Mouse (Mus musculus) right cerebral cortex, postnatal 14 days (tissue): ENCODE data around the gene Urod.

ENCODE experiments used
- DNase-seq: peaks from one replicate; pipeline ENCODE4 v3.0.0; 2022

The Urod gene

GRCm38 (mm10) chr4:116995131-116995797 is 1.1 kb upstream of the Urod start, which contains the start of gene Hectd3:
TSS of gene Hectd3 (plus strand) at chr4:116995317.
- DNase-seq: peak; percentile 49

GRCm38 (mm10) chr4:116991366-116991765 is 2.8 kb downstream of the Urod start:
- DNase-seq: peak; percentile 81

GRCm38 (mm10) chr4:116989731-116990130 is 4.5 kb downstream of the Urod start:
- DNase-seq: no peak

- no peak for DNase-seq
Observed at GRCm38 (mm10) chr4:116987122-116987456, 7.1 kb downstream of the Urod start.

GRCm38 (mm10) chr4:116986400-116987121 is 7.7 kb downstream of the Urod start:
- peak; percentile 68 for DNase-seq

- no peak for DNase-seq
Observed at GRCm38 (mm10) chr4:116985681-116986080, 8.5 kb downstream of the Urod start.

- no peak for DNase-seq
Observed at GRCm38 (mm10) chr4:116976503-116976902, 17.7 kb downstream of the Urod start.

- DNase-seq: no peak
Observed at GRCm38 (mm10) chr4:116954951-116955350, 39.3 kb downstream of the Urod start.

GRCm38 (mm10) chr4:116951642-116952041 is 42.6 kb downstream of the Urod start:
- no peak for DNase-seq

- no peak for DNase-seq
Observed at GRCm38 (mm10) chr4:116944055-116944454, 50.2 kb downstream of the Urod start.

GRCm38 (mm10) chr4:116942695-116943094 is 51.5 kb downstream of the Urod start:
- DNase-seq: no peak
